Mouse (Mus musculus) megakaryocyte, embryonic 14.5 days (primary cell): Measurements from ENCODE around the gene Cpm. TPM values are rescaled to one million over a fixed set of nuclear protein-coding genes. Genes with fewer than 3 reads are reported as not detected.

ENCODE experiments used
- H3K27me3 ChIP-seq: replicated peaks from 2 replicates; pipeline ENCODE3; 2012; ENCODE audit warnings: inconsistent platforms
- H3K36me3 ChIP-seq: replicated peaks from 2 replicates; pipeline ENCODE3; 2012; ENCODE audit warnings: low read length, inconsistent platforms, mixed read lengths
- H3K4me1 ChIP-seq: 2 replicates; pipeline ENCODE4 v1.6.1; 2012; ENCODE audit warnings: inconsistent platforms
- H3K4me3 ChIP-seq: replicated peaks from 2 replicates; pipeline ENCODE3; 2012; ENCODE audit warnings: moderate library complexity, mild to moderate bottlenecking, inconsistent platforms
- H3K9me3 ChIP-seq: 2 replicates; pipeline ENCODE4 v1.6.1; 2012; ENCODE audit warnings: inconsistent platforms
- FLI1 ChIP-seq: IDR thresholded peaks from 2 replicates; pipeline ENCODE4 v1.6.1; 2012; ENCODE audit warnings: low read length, inconsistent platforms, mixed read lengths
- GATA1 ChIP-seq: IDR thresholded peaks from 3 replicates; pipeline ENCODE4 v1.6.1; 2012; ENCODE audit warnings: mixed read lengths, low read length, inconsistent platforms, borderline replicate concordance
- polyA plus RNA-seq: library from polyadenylated mRNA; stranded (reverse); fragments of >175 nt; gene quantifications from 2 replicates; pipeline ENCODE4 v1.2.3, GENCODE M21; 2012; ENCODE audit warnings: low replicate concordance; ENCODE audit not compliant: insufficient read depth

Gene Cpm
- polyA plus RNA-seq, 1 experiment, result not detected

DNA sequence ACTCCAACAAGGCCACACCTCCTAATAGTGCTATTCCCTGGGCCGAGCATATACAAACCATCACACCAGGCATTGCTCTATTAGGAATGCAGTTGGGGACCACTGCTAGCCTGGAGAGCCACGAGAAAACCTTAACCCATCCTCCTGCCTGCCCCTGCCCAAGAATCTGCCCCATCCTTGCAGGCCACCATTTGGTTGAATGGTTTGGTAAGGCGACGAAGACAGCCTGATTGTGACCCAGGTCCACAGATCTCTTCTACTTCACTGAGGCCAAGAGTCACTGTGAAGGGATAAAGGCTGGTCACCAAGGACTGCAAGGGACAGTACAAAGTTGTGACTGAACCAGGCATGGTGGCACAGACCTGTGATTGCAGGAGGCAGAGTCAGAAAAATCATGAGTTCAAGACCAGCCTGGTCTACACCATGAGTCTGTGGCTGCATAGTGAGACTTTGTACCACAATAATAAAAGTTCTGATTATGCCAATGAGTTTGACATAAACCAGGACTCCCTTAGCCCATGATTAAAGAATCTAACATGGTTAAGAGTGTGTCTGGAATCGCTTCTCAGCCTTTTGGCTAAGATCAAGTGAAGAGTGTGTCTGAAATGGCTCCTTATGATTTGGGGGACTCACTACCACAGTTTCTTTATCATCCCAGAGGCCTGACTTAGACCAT, 17.3 kb downstream of the Cpm start:
- H3K4me1 ChIP-seq, result no peaks in the 10 kb centered on the region
- no peak for TF ChIP-seq FLI1
- TF ChIP-seq GATA1, result no peak
- no peak overlapping the region for H3K4me3 ChIP-seq
- peaks cover 10% of the 10 kb centered on the region for H3K27me3 ChIP-seq
- H3K9me3 ChIP-seq, result no peaks in the 10 kb centered on the region
- H3K36me3 ChIP-seq, result no peaks in the 10 kb centered on the region

DNA sequence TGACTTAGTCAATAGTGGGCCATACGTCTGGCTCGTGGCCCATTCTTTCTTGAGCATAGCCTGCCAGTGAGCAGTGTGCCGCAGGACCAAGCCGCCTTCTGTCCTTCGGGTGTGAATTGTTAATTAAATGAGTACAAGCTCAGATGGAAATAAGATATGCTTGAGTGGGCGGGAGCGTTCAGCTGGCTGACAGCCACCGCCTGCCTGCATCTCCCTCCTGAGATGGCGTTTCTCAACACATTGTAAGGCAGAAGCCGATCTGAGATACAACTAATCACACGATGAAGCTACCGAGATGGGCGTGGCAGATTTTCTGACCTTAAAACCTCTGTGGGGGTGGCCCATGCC, 17.8 kb downstream of the Cpm start:
- TF ChIP-seq GATA1 (no peak), FLI1 (no peak)
- Histone ChIP-seq H3K4me1 (no peaks in the 10 kb centered on the region), H3K4me3 (no peak overlapping the region), H3K27me3 (peaks cover 7% of the 10 kb centered on the region), H3K36me3 (no peaks in the 10 kb centered on the region), H3K9me3 (no peaks in the 10 kb centered on the region)

DNA sequence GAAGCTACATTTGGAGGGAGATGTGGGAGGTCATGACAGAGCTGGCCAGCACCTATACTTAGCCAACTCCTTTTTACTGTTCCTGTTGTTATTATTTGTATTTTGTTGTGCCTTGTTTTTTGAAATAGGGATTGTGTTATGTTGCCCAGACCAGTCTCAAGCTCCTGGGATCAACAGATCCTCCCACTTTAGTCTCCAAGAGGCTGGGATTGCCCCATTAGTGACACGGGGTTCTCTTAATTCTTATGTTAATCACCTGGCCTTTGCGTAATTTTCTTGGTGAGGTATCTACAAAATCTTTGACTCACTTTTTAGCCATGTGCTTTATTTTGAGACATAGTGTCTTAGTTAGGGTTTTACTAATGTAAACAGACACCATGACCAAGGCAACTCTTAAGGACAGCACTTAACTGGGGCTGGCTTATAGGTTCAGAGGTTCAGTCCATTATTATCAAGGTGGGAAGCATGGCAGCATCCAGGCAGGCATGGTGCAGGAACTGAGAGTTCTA, 18.7 kb downstream of the Cpm start:
- H3K27me3 ChIP-seq, result peaks cover 7% of the 10 kb centered on the region
- no peaks in the 10 kb centered on the region for H3K4me1 ChIP-seq
- no peak overlapping the region for H3K4me3 ChIP-seq
- H3K36me3 ChIP-seq, result no peaks in the 10 kb centered on the region
- TF ChIP-seq FLI1, result no peak
- no peak for TF ChIP-seq GATA1
- no peaks in the 10 kb centered on the region for H3K9me3 ChIP-seq

DNA sequence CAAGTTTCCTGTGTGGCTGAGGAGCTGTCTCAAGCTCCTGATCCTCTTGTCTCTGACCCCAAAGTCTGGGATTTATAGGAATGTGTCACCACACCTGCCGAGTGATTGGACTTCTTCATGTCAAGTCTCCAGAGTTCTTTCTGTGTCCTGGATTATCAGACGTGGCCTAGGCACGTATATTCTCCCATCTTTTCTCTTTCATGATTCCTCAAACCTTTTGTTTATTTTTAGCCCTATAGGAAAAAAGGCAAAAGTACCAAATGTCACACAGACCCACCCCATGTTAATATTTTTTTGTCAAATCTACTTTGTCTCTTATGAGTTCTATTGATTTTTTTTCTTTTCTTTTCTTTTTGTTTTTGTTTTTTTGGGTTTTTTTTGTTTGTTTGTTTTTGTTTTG, 19.3 kb downstream of the Cpm start:
- Histone ChIP-seq H3K4me3 (no peak overlapping the region), H3K9me3 (no peaks in the 10 kb centered on the region), H3K4me1 (no peaks in the 10 kb centered on the region), H3K27me3 (peaks cover 5% of the 10 kb centered on the region), H3K36me3 (no peaks in the 10 kb centered on the region)
- no peak for TF ChIP-seq FLI1
- TF ChIP-seq GATA1, result no peak

DNA sequence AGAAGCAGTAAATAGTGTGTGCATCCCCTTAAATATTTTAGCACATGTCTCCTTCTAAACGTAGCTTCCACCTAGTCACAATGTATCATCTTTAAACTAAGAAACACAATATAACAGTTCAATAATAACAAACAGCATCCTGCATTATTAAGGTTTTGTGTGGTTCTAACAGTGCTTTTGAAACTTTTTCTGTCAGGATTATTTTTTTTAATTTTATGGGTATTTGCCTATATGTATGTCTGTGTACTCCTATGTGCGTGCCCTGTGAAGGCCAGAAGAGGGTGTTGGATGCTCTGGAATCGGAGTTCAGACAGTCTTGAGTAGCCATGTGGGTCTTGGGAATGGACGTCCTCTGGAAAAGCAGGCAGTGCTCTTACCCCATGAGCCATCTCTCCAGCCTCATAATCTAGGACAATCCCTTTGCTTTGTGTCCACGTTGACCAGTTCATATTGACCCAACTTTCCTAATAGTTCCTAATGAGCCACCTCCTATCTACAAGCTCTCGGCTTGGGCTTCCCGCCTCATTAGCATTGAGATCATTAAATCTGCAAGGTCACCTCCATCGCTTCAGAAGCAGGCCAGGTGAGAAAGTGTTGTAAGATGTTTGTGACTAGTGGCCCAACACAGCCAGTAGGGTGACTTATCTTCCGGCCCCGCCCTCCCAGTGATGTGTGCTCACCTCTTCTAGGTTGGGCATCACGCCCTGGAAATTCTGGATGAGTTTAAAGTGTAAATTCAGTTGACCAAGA, 20.2 kb downstream of the Cpm start:
- Histone ChIP-seq H3K4me3 (no peak overlapping the region), H3K4me1 (no peaks in the 10 kb centered on the region), H3K9me3 (no peaks in the 10 kb centered on the region), H3K27me3 (peaks cover 5% of the 10 kb centered on the region), H3K36me3 (no peaks in the 10 kb centered on the region)
- TF ChIP-seq FLI1 (no peak), GATA1 (no peak)

DNA sequence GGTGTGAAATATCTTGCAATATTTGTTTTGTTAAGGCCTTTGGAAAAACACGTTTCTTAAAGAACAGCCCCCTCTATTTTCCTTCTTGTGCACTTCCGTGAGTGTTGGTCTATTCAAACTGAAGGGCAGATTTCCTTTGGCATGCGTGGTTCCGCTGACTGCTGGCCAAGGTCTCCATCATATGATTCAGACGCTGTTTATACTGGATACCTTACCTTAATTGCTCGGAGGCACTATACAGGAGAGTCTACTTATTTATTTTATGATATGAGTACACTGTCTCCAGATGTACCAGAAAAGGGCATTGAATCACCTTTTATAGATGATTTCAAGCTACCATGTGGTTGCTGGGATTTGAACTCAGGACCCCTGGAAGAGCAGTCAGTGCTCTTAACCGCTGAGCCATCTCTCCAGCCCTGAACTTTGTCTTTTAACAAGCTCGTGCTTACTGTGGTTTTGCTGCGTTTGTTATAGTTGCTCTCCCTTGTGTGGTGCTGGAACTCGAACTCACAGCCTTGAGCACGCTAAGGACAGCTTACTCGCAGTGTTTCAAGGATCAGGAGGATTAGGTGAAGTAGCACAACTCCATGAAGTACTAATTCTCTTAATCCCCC, 20.8 kb downstream of the Cpm start:
- no peaks in the 10 kb centered on the region for H3K4me1 ChIP-seq
- peaks cover 7% of the 10 kb centered on the region for H3K27me3 ChIP-seq
- no peak overlapping the region for H3K4me3 ChIP-seq
- no peaks in the 10 kb centered on the region for H3K36me3 ChIP-seq
- no peaks in the 10 kb centered on the region for H3K9me3 ChIP-seq
- TF ChIP-seq FLI1 (no peak), GATA1 (no peak)

DNA sequence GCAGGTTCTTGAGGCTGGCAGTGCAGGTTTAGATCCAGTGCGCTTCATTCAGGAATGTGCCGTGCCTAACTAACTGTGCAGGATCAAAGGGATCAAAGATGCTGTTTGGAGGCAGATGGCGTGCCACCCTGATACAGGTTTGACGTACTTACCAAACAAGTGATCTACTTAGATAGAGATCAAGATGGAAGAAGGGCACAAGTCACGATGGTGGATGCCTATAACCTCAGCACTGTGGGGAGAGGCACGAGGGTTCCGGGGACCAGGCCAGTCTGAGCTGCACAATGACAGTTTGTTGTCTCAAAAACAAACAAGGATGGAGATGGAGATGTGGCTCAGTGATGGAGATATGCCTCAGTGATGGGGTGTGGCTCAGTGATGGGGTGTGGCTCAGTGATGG, 21.4 kb downstream of the Cpm start:
- no peaks in the 10 kb centered on the region for H3K36me3 ChIP-seq
- TF ChIP-seq GATA1 (no peak), FLI1 (no peak)

DNA sequence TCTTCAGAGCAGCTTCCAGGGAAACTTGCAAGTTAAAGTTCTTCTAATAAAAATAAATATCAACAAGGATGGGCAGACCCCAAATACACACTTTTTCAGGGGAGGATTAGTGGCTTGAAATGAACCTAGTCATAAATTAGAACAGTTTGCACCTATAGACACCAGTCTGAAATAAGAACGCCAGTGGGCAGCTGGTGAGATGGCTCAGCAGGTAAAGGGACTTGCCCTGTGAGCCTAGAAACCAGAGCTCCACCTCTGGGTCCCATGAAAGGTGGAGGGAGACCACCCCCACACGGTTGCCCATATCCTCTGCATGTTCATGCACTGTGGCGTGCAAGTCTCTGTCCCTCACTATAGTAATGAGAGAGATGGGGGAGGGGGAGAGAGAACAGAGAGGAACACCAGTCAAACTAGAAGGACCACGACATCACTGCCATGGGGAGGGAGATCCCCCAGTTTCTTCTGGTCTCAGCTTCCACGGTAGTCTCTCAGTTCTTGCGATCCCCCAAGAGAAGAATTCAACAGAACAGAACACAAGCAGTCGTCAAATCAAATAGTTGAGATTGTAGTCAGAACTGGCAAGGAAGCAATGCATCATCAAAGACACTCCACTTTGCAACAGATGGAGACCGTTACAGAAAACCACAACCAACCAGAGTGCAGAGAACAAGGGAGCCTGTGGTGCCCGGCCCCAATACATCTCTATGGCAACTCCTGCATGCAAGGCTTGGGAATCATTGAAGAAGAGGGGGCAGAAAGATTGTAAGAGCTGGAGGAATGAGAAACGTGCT, 22.5 kb downstream of the Cpm start:
- TF ChIP-seq GATA1 (no peak), FLI1 (no peak)
- no peak overlapping the region for H3K4me3 ChIP-seq
- no peaks in the 10 kb centered on the region for H3K9me3 ChIP-seq
- H3K27me3 ChIP-seq, result peaks cover 9% of the 10 kb centered on the region
- H3K4me1 ChIP-seq, result no peaks in the 10 kb centered on the region
- no peaks in the 10 kb centered on the region for H3K36me3 ChIP-seq

More for the DNA sequence above, 21.4 kb downstream of the Cpm start:
- H3K4me3 ChIP-seq, result no peak overlapping the region
- no peaks in the 10 kb centered on the region for H3K4me1 ChIP-seq
- no peaks in the 10 kb centered on the region for H3K9me3 ChIP-seq
- H3K27me3 ChIP-seq, result peaks cover 10% of the 10 kb centered on the region

DNA sequence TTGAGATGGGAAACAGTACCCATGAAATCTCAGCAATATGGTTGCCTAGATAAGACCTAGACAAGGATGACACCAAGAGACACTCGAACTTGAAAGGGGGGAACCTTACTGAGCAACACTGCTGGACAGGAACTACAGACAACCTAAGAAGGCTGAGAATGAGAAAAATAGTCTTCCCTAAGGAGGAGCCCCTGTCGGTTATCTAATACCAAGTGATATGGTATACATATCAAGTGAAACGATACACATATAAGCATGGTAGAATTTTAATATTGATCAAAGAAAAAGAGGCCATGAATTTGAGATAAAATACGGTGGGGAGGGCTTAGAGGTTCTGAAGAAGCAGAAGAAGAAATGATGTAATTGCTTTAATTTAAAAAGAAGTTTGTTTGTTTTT, 23.1 kb downstream of the Cpm start:
- TF ChIP-seq GATA1, result no peak
- no peak for TF ChIP-seq FLI1
- Histone ChIP-seq H3K27me3 (peaks cover 7% of the 10 kb centered on the region), H3K4me1 (no peaks in the 10 kb centered on the region), H3K4me3 (no peak overlapping the region), H3K36me3 (no peaks in the 10 kb centered on the region), H3K9me3 (no peaks in the 10 kb centered on the region)
